Mouse (Mus musculus): ENCODE measurements around the gene Bbs9. TPM values are rescaled to one million over a fixed set of nuclear protein-coding genes. Genes with fewer than 3 reads are reported as not detected.
A peak's percentile ranks its signal among the peaks of the same experiment; 100 is the strongest.

Gene Bbs9
- polyA plus RNA-seq, 1 experiment from 2014 or later: 12.3 TPM

DNA sequence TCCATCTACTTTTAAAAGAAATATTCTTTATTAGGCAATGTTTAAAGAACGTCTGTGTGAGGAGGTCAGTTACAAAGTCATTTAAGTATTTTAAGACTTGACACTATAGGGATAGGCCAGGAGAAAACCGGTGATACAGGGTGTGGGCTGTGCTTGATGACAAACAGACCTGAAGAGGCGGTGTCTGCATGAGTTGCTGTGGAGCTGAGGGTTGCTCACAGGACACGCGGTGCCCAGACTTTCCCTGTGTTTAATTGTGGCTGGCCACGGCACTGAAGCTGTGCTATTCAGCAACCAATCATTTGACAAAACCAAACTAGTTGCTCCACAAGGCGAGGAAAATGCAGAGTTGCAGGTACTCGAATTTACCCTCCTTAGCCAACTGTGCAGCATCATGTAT lies 286.0 kb downstream of the Bbs9 start:
- no peaks in the 10 kb centered on the region for H3K27me3 ChIP-seq (ENCODE audit: control insufficient read depth, insufficient read depth, low read length)
- no peak overlapping the region for H3K4me3 ChIP-seq (ENCODE audit: low read length)
- no peaks in the 10 kb centered on the region for H3K9me3 ChIP-seq (ENCODE audit: control insufficient read depth, low read length)
- ATAC-seq (ENCODE audit: low FRiP score, low TSS enrichment): no peak
- no peaks in the 10 kb centered on the region for H3K4me1 ChIP-seq (ENCODE audit: control insufficient read depth, insufficient read depth, low read length)
- WGBS: 83% methylated on average over 8 of the region's 8 CpGs
- H3K4me2 ChIP-seq (replicated peaks; ENCODE audit: low read depth, low read length): no peak overlapping the region
- H3K9ac ChIP-seq (ENCODE audit: low read depth, low read length): no peak overlapping the region
- no peaks in the 10 kb centered on the region for H3K36me3 ChIP-seq (ENCODE audit: control insufficient read depth, insufficient read depth, low read length)
- H3K27ac ChIP-seq (ENCODE audit: low read depth, low read length): no peak overlapping the region

DNA sequence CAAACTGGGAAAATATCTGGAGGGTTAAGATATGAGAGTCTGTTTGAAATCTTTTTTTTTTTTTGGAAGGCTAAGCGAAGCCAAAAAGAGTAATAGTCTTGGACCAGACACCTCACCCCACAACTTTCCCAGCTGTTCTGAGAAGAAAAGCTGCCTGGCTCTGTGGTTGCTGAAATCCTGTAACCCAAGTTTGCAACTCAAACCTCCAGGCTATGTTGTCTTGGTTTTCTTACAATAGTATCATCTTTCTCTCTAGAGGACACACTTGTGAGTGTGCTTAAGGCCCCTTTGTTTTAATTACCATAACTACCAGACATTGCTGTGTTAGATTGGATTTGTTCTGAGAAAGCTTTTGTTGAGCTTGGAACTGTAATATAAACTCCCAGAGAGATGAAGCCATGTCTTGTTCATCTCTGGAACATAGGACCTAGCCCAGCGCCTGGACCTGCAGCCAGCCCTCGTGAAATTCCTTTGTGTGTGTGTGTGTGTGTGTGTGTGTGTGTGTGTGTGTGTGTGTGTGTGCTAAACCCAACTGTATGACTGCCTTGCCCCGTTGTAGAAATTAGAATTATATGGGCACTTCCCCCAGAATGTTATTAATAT lies 290.2 kb downstream of the Bbs9 start:
- no peak overlapping the region for H3K27ac ChIP-seq (ENCODE audit: low read depth, low read length)
- no peak for ATAC-seq (ENCODE audit: low FRiP score, low TSS enrichment)
- H3K4me1 ChIP-seq (ENCODE audit: control insufficient read depth, insufficient read depth, low read length): no peaks in the 10 kb centered on the region
- H3K36me3 ChIP-seq (ENCODE audit: control insufficient read depth, insufficient read depth, low read length): no peaks in the 10 kb centered on the region
- no peak overlapping the region for H3K4me2 ChIP-seq (replicated peaks; ENCODE audit: low read depth, low read length)
- 55% methylated on average over 4 of the region's 4 CpGs for WGBS
- no peak overlapping the region for H3K4me3 ChIP-seq (ENCODE audit: low read length)
- H3K27me3 ChIP-seq (ENCODE audit: control insufficient read depth, insufficient read depth, low read length): no peaks in the 10 kb centered on the region
- H3K9me3 ChIP-seq (ENCODE audit: control insufficient read depth, low read length): no peaks in the 10 kb centered on the region
- no peak overlapping the region for H3K9ac ChIP-seq (ENCODE audit: low read depth, low read length)

DNA sequence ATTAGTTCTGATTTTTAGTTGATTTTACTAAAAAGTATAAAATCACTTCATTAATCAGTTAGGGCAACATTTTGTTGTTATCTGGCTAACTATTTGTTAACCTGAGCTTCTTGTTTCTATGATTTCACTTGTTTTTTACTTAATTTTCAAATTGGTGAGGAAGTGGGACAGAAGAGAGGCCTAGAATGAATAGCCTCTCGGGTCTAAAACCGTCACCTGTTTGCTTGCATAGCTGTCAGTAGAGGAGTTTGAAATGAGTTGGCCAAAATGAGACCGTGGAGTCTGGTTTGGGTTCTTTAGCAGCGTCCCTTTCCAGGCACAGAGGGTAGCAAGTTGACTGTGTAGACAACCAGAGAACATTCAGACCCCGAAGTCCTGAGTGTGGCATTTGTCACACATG lies 291.6 kb downstream of the Bbs9 start:
- 86% methylated on average over 5 of the region's 5 CpGs for WGBS
- Histone ChIP-seq H3K4me2 (replicated peaks; ENCODE audit: low read depth, low read length) (no peak overlapping the region), H3K27me3 (ENCODE audit: control insufficient read depth, insufficient read depth, low read length) (no peaks in the 10 kb centered on the region), H3K4me1 (ENCODE audit: control insufficient read depth, insufficient read depth, low read length) (no peaks in the 10 kb centered on the region), H3K36me3 (ENCODE audit: control insufficient read depth, insufficient read depth, low read length) (no peaks in the 10 kb centered on the region), H3K4me3 (ENCODE audit: low read length) (no peak overlapping the region), H3K27ac (ENCODE audit: low read depth, low read length) (no peak overlapping the region), H3K9me3 (ENCODE audit: control insufficient read depth, low read length) (no peaks in the 10 kb centered on the region), H3K9ac (ENCODE audit: low read depth, low read length) (no peak overlapping the region)
- ATAC-seq (ENCODE audit: low FRiP score, low TSS enrichment): no peak

DNA sequence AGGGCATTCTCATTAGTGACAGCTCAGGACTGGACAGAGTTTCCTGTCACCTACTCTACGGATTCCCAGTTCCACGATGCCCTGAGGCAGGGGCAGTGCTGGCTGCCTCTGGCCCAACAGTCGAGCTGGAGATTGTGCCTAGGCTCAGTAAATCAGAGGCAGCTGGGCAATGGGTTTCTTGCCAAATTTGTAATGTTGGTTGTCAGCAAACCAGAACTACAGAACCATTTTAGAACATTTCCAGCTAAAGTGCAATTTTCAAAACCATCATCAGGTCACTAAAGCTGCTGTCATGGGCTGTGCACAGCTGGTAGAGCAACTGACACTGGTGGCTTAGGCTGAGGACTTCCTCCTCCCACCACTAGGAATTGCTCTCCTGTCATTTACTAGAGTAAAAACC lies 292.3 kb downstream of the Bbs9 start:
- no peak for ATAC-seq (ENCODE audit: low FRiP score, low TSS enrichment)
- Histone ChIP-seq H3K36me3 (ENCODE audit: control insufficient read depth, insufficient read depth, low read length) (no peaks in the 10 kb centered on the region), H3K4me3 (ENCODE audit: low read length) (no peak overlapping the region), H3K9ac (ENCODE audit: low read depth, low read length) (no peak overlapping the region), H3K27ac (ENCODE audit: low read depth, low read length) (no peak overlapping the region), H3K4me1 (ENCODE audit: control insufficient read depth, insufficient read depth, low read length) (no peaks in the 10 kb centered on the region), H3K9me3 (ENCODE audit: control insufficient read depth, low read length) (no peaks in the 10 kb centered on the region), H3K27me3 (ENCODE audit: control insufficient read depth, insufficient read depth, low read length) (no peaks in the 10 kb centered on the region), H3K4me2 (replicated peaks; ENCODE audit: low read depth, low read length) (no peak overlapping the region)
- WGBS: 59% methylated on average over 3 of the region's 3 CpGs

DNA sequence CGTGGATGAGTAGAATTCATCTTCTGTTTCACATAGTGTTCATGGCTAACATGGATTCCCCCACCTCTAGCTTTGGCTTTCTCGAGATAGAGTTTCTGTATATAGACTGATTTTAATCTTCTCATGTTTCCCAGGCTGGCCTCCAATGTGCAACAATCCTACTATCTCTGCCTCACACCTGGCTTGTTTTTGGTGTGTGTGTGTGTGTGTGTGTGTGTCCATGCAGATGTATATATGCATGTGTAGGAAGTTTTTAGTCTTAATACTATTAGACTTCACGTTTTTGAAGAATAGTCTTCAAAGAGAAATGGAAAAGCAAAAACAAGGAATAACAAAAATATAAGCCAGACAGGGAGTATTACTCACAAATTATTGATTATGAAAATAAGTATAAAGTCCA lies 296.3 kb downstream of the Bbs9 start:
- Histone ChIP-seq H3K27me3 (ENCODE audit: control insufficient read depth, insufficient read depth, low read length) (no peaks in the 10 kb centered on the region), H3K36me3 (ENCODE audit: control insufficient read depth, insufficient read depth, low read length) (no peaks in the 10 kb centered on the region), H3K27ac (ENCODE audit: low read depth, low read length) (no peak overlapping the region), H3K4me3 (ENCODE audit: low read length) (no peak overlapping the region), H3K9ac (ENCODE audit: low read depth, low read length) (no peak overlapping the region), H3K9me3 (ENCODE audit: control insufficient read depth, low read length) (no peaks in the 10 kb centered on the region), H3K4me2 (replicated peaks; ENCODE audit: low read depth, low read length) (no peak overlapping the region), H3K4me1 (ENCODE audit: control insufficient read depth, insufficient read depth, low read length) (no peaks in the 10 kb centered on the region)
- ATAC-seq (ENCODE audit: low FRiP score, low TSS enrichment): no peak
- WGBS: 86% methylated on average over 3 of the region's 3 CpGs

DNA sequence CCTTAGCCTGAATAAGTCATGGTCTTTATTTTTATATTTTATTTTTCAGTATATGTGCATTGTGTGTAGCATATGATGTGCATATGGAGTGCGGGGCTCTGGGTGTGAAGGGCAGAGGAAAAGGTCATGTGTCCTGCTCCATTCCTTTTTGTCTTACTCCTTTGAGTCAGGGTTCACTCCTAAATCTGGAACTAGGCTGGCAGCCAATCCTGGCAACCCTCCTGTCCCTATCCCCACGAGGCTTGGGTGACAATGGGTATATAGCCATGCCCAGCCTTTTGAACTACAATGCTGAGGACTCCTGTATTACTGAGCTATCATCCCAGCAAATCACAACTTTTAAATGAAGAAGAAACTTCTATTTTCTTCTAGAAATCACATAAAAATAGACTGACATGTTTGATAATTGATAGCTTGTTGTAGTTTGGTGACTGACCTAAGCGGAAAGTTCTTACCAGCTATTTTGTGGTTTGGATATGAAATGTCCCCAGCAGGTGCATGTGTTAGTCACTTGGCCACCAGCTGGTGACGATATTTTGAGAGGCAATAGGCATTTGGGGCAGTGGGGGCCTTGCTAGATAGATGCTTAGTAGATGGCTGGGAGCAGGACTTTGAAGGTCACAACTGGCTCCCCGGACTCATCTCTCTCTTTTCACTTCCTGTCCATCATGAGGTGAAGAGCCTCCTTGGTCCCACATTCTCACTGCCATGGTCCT lies 300.9 kb downstream of the Bbs9 start:
- Histone ChIP-seq H3K36me3 (ENCODE audit: control insufficient read depth, insufficient read depth, low read length) (no peaks in the 10 kb centered on the region), H3K27me3 (ENCODE audit: control insufficient read depth, insufficient read depth, low read length) (no peaks in the 10 kb centered on the region), H3K9me3 (ENCODE audit: control insufficient read depth, low read length) (no peaks in the 10 kb centered on the region), H3K4me1 (ENCODE audit: control insufficient read depth, insufficient read depth, low read length) (no peaks in the 10 kb centered on the region), H3K27ac (ENCODE audit: low read depth, low read length) (no peak overlapping the region), H3K9ac (ENCODE audit: low read depth, low read length) (no peak overlapping the region), H3K4me2 (replicated peaks; ENCODE audit: low read depth, low read length) (no peak overlapping the region), H3K4me3 (ENCODE audit: low read length) (no peak overlapping the region)
- ATAC-seq (ENCODE audit: low FRiP score, low TSS enrichment): no peak
- WGBS: 77% methylated on average over 5 of the region's 5 CpGs

GRCm38 (mm10) chr9:22777425-22777824 lies 301.9 kb downstream of the Bbs9 start:
- H3K4me2 ChIP-seq (replicated peaks; ENCODE audit: low read depth, low read length): no peak overlapping the region
- no peaks in the 10 kb centered on the region for H3K27me3 ChIP-seq (ENCODE audit: control insufficient read depth, insufficient read depth, low read length)
- H3K9ac ChIP-seq (ENCODE audit: low read depth, low read length): no peak overlapping the region
- H3K4me3 ChIP-seq (ENCODE audit: low read length): no peak overlapping the region
- no peaks in the 10 kb centered on the region for H3K36me3 ChIP-seq (ENCODE audit: control insufficient read depth, insufficient read depth, low read length)
- H3K4me1 ChIP-seq (ENCODE audit: control insufficient read depth, insufficient read depth, low read length): no peaks in the 10 kb centered on the region
- 0 out of 2 replicates have a peak, but pooled peaks have one; percentile 16 for ATAC-seq (ENCODE audit: low FRiP score, low TSS enrichment)
- H3K9me3 ChIP-seq (ENCODE audit: control insufficient read depth, low read length): no peaks in the 10 kb centered on the region
- 58% methylated on average over 7 of the region's 7 CpGs for WGBS
- H3K27ac ChIP-seq (ENCODE audit: low read depth, low read length): no peak overlapping the region

DNA sequence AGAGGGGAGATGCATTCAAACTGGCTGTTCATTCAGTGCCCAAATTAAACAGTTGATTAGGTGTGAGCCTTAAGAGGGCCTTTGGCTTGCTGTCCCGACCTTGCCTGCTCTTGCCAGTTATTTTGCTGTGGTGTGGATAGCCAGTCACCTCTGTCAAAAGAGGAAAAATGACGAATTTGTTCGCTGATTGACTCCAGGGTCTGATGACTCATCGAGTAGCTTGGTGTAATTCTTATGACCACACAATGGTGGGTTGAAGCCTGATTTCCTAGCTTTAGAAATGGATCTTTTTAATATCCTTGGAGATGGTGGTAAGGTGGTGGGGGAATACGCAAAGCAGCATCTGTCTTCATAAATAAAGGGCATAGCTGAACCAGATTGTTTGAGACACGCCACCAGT lies 304.1 kb downstream of the Bbs9 start:
- no peaks in the 10 kb centered on the region for H3K36me3 ChIP-seq (ENCODE audit: control insufficient read depth, insufficient read depth, low read length)
- H3K4me1 ChIP-seq (ENCODE audit: control insufficient read depth, insufficient read depth, low read length): no peaks in the 10 kb centered on the region
- no peak overlapping the region for H3K9ac ChIP-seq (ENCODE audit: low read depth, low read length)
- ATAC-seq (ENCODE audit: low FRiP score, low TSS enrichment): no peak
- H3K9me3 ChIP-seq (ENCODE audit: control insufficient read depth, low read length): no peaks in the 10 kb centered on the region
- H3K27ac ChIP-seq (ENCODE audit: low read depth, low read length): no peak overlapping the region
- no peak overlapping the region for H3K4me3 ChIP-seq (ENCODE audit: low read length)
- 88% methylated on average over 6 of the region's 6 CpGs for WGBS
- H3K27me3 ChIP-seq (ENCODE audit: control insufficient read depth, insufficient read depth, low read length): no peaks in the 10 kb centered on the region
- no peak overlapping the region for H3K4me2 ChIP-seq (replicated peaks; ENCODE audit: low read depth, low read length)

DNA sequence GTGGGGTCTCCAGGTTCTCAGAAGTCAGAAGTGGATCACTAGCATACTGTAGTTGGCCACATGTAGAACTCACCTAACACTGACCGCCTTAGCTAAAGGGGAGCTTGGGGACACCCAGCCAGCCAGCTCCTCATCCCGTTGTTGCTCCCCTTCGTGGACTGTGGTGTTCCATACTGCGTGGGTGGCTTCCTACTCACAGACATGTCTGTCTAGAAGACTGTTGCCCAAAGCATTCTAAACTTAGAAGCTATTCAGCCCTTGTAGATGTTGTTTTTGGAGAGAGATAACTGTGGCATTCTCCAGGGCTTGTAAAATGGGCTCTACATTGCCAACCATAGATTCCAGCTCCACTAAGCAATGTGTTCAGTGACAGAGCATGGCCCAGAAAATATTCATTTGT lies 310.5 kb downstream of the Bbs9 start:
- Histone ChIP-seq H3K9ac (ENCODE audit: low read depth, low read length) (no peak overlapping the region), H3K4me2 (replicated peaks; ENCODE audit: low read depth, low read length) (no peak overlapping the region), H3K27ac (ENCODE audit: low read depth, low read length) (no peak overlapping the region), H3K4me3 (ENCODE audit: low read length) (no peak overlapping the region), H3K4me1 (ENCODE audit: control insufficient read depth, insufficient read depth, low read length) (no peaks in the 10 kb centered on the region), H3K27me3 (ENCODE audit: control insufficient read depth, insufficient read depth, low read length) (no peaks in the 10 kb centered on the region), H3K9me3 (ENCODE audit: control insufficient read depth, low read length) (no peaks in the 10 kb centered on the region), H3K36me3 (ENCODE audit: control insufficient read depth, insufficient read depth, low read length) (no peaks in the 10 kb centered on the region)
- 84% methylated on average over 4 of the region's 4 CpGs for WGBS
- no peak for ATAC-seq (ENCODE audit: low FRiP score, low TSS enrichment)

All from kidney, embryonic 14.5 days (tissue).